Mouse (Mus musculus): Measurements from ENCODE around the gene F5.

DNA sequence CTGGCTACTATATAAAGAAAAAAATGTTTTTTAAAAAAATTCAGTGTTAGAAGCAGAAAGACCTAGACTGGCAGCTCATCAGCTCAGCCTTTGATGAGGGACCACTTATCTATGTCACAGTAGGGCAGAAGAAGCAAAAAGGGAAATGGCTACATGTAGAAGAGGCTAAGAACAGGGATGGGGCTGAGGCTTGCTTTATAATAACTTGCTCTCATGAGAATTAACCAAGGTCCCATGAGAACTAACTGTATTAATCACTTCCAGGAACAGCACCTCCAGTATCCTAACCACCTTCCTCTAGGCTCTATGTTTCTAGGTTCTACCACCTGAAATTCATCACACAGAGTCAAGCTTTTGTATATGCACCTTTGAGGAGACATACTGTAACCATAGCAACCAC is 25.2 kb downstream of the F5 start:
- TF ChIP-seq POLR2A (IDR thresholded peaks at IDR 0.05; ENCODE audit: control insufficient read depth, extremely low read depth, insufficient read depth, low read length, poor library complexity), result no peak
- TF ChIP-seq CTCF (IDR thresholded peaks at IDR 0.05; ENCODE audit: borderline replicate concordance, control insufficient read depth, extremely low read depth, insufficient read depth, low read length, poor library complexity), result no peak

Measured in thymus, adult 2 months (tissue).